Mouse (Mus musculus) cerebellum, adult 9-10 months (tissue): ENCODE data around the gene Hacl1.
A peak's percentile ranks its signal among the peaks of the same experiment; 100 is the strongest.
"Not testable (repeated sequence)": the region's sequence is repeated elsewhere in the genome, so short reads cannot be mapped to it uniquely, and the experiment has no call there.

Experiments used
- DNase-seq: peaks from one replicate; pipeline ENCODE4 v3.0.0; 2022

Hacl1 gene

GRCm38 (mm10) chr14:31630677-31631076 lies 10.4 kb downstream of the Hacl1 start:
- DNase-seq: no peak

- no peak for DNase-seq
Observed at GRCm38 (mm10) chr14:31622748-31623147, 18.3 kb downstream of the Hacl1 start.

- DNase-seq: no peak
Observed at GRCm38 (mm10) chr14:31620591-31621223, 20.4 kb downstream of the Hacl1 start.

GRCm38 (mm10) chr14:31617997-31618396 lies 23.1 kb downstream of the Hacl1 start:
- no peak for DNase-seq

- no peak for DNase-seq
Observed at GRCm38 (mm10) chr14:31617204-31617603, 23.9 kb downstream of the Hacl1 start.

GRCm38 (mm10) chr14:31613671-31614070 lies 27.4 kb downstream of the Hacl1 start:
- no peak for DNase-seq

- DNase-seq: no peak
Observed at GRCm38 (mm10) chr14:31611986-31612385, 29.1 kb downstream of the Hacl1 start.

- no peak for DNase-seq
Observed at GRCm38 (mm10) chr14:31605514-31605913, 35.6 kb downstream of the Hacl1 start.

GRCm38 (mm10) chr14:31604916-31605315 lies 36.2 kb downstream of the Hacl1 start:
- DNase-seq: peak; percentile 20

GRCm38 (mm10) chr14:31602616-31602979 lies 38.5 kb downstream of the Hacl1 start:
- DNase-seq: not testable (repeated sequence)

- DNase-seq: no peak
Observed at GRCm38 (mm10) chr14:31601908-31602615, 39.0 kb downstream of the Hacl1 start.

GRCm38 (mm10) chr14:31597446-31597845 lies 43.6 kb downstream of the Hacl1 start:
- no peak for DNase-seq

- no peak for DNase-seq
Observed at GRCm38 (mm10) chr14:31596408-31596807, 44.7 kb downstream of the Hacl1 start.

- no peak for DNase-seq
Observed at GRCm38 (mm10) chr14:31594693-31595092, 46.4 kb downstream of the Hacl1 start.

- DNase-seq: no peak
Observed at GRCm38 (mm10) chr14:31593036-31593435, 48.0 kb downstream of the Hacl1 start.

- no peak for DNase-seq
Observed at GRCm38 (mm10) chr14:31591243-31591642, 49.8 kb downstream of the Hacl1 start, which contains the start of gene Colq. Gene Colq, minus strand, starts transcription at chr14:31591343.

- DNase-seq: no peak
Observed at GRCm38 (mm10) chr14:31586451-31586850, 54.6 kb downstream of the Hacl1 start.

- no peak for DNase-seq
Observed at GRCm38 (mm10) chr14:31583082-31583481, 58.0 kb downstream of the Hacl1 start.

GRCm38 (mm10) chr14:31577966-31578735 lies 62.9 kb downstream of the Hacl1 start:
- no peak for DNase-seq

GRCm38 (mm10) chr14:31576846-31577697 lies 64.0 kb downstream of the Hacl1 start:
- no peak for DNase-seq

GRCm38 (mm10) chr14:31575866-31576265 lies 65.2 kb downstream of the Hacl1 start:
- DNase-seq: no peak

GRCm38 (mm10) chr14:31574903-31575665 lies 66.0 kb downstream of the Hacl1 start:
- DNase-seq: no peak
